Mouse (Mus musculus): ENCODE data around the gene Hcrtr1.

Gene Hcrtr1

DNA sequence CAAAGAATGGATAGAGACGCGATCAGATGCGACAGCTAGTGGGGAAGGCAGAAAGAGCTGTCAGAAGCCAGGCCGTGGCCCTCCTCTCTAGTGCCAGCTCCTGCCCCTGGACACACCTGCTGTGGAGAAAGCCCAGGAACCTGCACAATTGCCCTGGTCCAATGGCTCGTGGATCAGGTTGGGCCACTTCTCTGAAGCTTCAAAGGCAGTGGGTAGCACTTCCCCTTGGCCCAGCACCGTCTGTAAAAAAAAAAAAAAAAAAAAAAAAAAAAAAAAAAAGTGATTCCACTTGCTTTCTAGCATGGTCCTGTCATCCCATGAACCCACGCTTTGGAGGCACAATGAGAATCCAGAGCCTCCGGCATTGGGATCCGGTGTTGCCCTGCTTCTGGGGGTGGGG lies 28.7 kb upstream of the Hcrtr1 start:
- no peak for DNase-seq (ENCODE audit: low spot score)

DNA sequence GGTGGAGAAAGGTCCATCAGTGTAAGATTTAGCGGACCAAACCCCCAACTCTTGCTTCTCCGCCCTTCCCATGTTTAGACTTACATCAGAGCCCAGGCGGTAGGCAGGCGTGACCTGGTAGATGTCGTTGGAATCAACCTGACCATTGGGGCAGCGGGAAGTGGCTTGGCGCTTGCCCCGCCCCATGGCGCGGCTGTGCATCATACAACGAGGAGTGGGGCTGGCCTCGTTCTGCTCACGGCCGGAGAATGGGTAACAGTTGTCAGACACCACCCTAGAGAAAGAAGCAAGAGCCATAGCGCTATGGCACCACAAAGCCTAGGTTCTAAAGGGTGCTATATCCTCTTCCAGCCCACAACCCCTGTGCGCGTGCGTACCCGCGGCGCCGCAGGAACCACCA lies 28.2 kb upstream of the Hcrtr1 start:
- DNase-seq (ENCODE audit: low spot score), result no peak

DNA sequence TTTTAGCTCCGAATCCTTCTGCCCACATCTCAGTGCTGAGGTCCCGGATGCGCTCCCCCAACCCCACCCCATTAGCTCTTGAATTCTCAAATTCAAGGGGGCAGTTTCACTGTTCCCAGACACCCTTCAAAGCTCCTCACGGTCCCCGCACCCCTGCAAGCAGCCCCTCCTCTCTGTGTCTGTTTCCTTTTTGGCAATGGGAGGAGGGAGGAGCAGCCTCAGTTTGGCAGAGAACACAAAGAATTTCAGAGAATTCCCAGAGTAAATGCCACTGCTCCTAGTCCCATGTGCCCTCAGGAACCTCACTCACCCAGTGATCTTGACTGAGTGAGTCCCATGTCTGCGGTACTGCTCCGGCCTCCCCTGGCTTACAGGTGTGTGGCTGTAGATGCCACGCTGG lies 27.4 kb upstream of the Hcrtr1 start:
- DNase-seq (ENCODE audit: low spot score), result no peak

DNA sequence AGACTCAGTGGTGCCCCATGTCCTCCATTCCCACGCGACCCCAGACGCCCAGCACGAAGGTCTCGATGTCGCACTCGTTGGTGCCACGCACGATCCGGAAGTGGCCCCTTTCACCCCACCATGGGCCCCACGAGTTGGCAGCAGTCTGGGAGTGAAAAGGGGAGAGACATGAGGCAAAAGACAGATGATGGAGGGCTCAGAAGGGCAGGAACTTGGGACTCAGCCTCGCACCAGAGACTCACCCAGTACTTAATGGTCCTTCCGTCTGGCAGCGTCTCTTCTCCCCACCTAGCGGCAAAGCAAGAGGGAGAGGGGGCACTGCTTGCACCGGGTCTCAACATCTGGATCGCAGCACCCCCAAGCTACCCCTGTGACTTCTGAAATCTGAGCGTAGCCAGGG lies 26.9 kb upstream of the Hcrtr1 start:
- no peak for DNase-seq (ENCODE audit: low spot score)

DNA sequence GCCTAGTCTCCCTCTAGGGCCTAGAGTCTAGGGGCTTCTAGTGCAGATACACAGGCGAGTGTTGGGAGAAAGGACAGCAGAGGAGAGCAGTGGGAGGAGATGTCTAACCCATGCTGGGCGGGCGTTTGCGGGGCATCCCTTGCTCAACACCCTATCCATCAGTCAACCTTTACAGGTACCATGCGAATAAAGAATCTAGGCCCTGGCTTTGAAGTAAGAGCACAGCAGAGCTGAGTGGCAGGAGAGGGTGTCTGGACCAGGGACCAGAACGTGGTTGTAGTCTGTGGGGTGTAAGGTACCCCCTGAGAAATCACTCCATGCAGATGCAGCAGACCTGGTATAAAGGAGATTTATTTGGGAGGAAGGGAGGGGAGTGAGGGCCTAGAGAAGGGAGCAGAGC lies 25.0 kb upstream of the Hcrtr1 start:
- no peak for DNase-seq (ENCODE audit: low spot score)

DNA sequence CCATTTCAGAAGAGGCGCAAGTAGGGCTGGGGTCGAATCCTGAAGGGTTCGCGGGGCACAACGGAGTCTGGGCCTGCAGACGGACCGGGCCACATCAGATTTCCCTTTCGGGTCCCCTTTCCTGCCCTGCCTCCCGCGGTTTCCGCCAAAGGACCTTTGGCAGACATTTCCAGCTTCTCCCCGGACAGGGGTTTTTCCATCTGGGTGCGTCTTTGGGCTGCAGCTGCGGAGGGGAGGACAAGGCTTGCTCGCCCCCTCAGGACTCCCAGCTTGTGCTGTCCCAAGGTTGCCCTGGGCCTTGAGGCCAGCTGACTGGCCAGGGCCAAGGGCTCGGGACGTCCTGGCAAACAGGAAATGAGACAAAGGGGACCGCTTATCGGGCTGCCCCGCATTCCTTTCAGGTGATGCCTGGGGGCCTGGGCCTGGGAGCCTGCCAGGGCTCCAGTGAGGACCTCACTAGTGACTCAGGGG lies 24.3 kb upstream of the Hcrtr1 start:
- DNase-seq (ENCODE audit: low spot score), result no peak

DNA sequence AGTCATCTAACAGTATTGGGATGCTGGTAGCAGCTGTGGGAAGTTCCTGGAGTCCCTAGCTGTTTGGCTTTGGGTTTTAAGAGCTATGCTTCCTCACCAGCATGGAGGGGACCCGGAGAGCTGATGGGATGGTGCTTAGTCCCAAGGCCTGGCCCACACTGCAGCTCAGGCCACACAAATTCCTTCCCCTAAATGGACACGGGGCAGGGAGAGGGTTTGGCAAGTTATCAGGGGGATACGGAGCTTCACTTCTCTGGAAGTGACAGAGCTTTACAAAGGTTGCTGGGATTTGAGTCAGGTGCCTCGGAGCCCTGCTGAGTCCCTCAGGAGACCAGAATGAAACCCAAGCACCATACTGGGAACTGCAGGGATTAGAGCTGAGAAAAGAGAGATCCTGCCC lies 22.2 kb upstream of the Hcrtr1 start:
- DNase-seq (ENCODE audit: low spot score), result no peak

DNA sequence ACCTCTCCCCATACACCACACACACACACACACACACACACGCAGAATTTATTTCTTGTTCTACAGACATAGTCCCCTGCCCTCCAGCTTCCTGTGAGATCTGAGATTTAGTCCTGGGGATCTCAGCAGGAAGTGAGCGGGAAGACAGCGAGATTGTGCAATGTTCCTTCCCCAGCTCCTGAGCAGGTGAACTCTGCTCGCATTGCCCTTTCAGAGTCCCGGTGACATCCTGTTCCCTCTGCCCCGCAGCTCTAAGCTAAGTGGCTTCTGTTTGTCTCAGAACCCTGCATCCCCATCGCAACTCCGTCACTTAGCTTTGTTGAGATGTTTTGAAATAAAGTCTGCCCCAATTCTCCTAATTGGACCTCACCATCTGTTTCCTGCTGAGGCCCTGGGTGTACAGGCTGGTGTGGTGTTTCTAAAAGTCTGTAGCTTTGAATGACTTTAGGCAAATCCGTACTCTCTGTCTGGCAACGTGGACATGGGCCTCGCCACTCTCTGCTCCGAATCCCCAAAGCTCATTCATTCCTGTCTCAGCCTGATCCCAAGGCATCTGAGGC lies 17.7 kb upstream of the Hcrtr1 start:
- no peak for DNase-seq (ENCODE audit: low spot score)

DNA sequence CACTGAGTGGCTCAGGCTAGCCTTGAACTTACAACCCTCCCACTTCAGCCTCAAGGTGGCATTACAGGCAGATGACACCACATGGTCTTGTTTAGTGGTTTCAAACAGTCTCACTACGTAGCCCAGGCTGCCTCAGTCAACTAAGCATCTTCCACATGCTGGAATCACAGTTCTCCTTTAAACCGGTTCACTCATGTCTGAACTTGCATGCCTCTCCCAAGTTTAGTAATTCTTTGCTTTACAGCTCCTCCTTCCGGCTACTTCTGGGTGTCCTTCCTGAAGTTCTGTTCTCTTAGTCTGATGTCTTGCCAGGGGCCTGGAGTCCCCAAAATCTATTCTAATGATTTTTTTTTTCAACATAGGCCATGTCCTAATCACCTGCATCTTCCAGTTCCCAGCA lies 15.1 kb upstream of the Hcrtr1 start:
- DNase-seq (ENCODE audit: low spot score), result no peak

DNA sequence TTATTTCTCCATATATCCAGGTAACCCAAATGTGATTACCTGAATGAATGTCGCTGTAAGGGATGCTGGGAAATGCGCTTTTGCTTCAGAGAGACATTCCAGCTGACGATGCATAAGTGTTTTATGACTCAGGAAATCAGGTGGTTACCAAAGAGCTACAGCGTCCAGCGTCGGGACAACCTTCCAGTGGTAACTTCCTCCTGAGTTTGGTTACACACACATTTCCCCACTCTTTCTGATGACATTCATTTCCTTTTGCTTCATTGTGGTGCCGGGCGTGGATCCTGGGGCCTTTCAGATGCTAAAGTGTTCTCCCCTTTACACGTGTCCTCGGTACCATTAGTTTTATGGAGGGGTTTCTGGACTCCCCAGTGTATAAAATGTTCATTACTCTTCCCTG lies 9.2 kb upstream of the Hcrtr1 start:
- DNase-seq (ENCODE audit: low spot score), result no peak

DNA sequence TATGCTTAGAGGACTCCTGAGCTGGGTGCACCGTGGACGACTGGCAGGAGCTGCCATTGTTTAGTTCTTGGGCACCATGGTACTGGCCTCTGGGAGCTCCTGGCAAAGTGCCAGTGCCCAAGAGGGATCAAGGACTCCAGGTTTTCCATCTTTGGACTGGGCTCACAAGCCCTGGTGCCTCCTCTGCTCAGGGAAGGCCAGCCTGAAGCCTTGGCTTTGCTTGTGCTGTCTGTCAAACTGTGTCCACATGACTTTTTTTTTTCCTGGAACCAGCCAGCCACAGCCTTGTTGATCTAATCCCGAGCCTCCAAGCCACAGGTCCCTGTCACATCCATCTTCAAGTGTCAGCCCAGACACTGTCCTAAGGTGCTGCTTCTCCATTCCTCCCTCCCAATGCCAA lies 2.6 kb upstream of the Hcrtr1 start:
- DNase-seq (ENCODE audit: low spot score), result no peak

DNA sequence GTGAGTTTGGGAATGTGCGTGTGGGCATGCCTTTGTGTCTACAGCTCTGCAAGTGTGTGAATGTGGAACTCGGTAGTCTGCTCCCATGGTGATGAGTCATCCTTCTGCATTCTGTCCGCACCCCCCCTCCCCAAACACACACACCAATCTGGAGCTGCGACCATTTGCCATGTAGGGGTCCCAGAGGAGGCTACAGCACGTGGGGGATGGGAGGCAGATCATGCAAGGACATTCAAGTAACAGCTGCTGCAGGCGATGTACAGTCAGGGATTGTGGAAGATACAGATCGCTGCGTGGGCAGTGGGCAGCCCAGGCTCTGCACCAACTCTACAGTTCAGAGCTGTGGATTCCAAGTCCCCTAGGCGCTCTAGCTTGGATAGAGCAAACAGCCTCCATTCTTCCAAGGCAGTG lies 1.8 kb upstream of the Hcrtr1 start:
- DNase-seq (ENCODE audit: low spot score), result no peak

DNA sequence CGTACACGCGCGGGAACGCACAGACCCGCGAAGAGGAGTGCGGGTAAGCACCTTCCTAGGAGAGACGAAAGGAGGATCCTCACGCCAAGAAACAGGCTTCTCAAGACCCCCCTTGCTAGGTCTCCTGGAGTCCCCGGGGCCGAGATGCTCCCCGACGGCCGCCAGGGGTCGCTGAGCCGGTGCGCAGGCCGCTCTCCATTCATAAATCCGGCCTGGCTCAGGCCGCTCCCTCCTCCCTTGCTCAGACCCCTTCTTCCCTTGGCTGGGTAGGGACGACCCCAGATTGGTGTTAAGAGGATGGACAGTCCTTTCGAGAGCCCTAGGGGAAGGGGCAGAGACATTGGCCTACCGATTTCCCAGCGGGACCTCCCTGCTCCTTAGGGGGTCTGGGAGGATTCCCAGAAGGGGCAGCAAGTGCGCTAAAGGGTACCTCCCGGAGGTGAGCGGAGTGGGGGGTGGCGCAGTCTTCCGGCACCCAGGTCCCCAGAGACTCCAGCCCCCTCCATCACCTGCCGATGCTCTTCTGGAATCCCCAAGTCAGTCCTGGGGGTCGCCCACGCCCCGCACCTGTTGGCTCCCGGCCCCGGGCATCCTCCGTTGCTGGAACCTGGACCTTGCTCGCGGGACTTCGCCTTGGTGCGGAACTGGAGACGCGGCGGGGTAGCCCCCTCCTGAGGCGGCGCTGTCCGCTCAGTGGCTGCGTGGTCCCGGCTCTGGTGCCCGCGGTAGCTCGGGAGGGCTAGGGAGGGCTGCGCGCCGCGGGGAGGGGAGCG lies 532 bp downstream of the Hcrtr1 start:
- peak; percentile 12 for DNase-seq (ENCODE audit: low spot score)

DNA sequence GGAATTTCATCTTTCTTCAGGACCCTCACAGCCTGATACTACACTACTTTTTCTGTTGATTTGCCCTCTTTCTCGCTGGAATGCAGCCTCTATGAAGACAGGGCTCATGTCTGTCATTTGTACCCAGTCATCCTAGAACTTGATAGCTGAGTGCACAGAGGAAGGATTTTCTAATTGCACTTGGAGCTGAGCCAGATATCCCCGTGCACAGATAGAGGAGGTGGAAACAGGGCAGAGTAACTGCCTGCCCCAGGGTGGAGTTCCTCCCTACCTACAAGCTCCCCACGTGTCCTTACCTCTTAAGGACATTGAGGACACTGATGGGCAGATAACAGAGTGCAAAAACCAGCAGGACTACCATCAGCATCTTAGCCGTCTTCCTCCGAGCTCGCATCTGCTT lies 5.8 kb downstream of the Hcrtr1 start:
- DNase-seq (ENCODE audit: low spot score), result no peak

DNA sequence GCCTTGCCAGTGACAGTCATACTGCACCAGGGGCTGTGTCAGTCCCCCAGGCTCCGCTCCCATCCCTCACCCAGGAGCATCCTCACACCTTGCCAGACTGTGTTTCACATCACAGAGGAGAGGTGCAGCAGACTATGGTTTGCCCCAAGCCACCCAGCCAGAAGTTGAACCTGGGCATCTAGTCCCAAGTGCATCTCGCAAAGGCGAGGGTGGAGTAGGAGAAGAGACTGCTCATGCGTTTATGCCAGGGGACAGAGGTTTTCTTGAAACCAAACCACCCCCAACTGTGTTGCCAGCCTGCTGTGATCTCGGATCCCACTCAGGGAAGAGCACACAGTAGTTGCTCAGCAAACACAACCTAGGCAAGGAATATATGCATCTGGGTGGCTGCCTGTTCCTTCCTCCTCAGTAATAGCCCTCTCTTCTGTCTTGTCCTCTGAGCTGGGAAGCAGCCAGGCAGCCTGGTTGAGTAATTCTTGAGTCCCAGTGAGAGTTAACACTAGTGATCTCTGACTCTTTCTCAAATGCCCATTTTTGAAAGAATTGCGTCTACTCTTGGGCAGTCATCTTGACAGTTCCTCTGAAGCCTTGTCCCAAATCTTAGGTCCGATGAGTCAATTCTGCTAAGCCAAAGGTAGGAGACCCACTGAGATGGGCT lies 7.6 kb downstream of the Hcrtr1 start:
- DNase-seq (ENCODE audit: low spot score), result no peak

DNA sequence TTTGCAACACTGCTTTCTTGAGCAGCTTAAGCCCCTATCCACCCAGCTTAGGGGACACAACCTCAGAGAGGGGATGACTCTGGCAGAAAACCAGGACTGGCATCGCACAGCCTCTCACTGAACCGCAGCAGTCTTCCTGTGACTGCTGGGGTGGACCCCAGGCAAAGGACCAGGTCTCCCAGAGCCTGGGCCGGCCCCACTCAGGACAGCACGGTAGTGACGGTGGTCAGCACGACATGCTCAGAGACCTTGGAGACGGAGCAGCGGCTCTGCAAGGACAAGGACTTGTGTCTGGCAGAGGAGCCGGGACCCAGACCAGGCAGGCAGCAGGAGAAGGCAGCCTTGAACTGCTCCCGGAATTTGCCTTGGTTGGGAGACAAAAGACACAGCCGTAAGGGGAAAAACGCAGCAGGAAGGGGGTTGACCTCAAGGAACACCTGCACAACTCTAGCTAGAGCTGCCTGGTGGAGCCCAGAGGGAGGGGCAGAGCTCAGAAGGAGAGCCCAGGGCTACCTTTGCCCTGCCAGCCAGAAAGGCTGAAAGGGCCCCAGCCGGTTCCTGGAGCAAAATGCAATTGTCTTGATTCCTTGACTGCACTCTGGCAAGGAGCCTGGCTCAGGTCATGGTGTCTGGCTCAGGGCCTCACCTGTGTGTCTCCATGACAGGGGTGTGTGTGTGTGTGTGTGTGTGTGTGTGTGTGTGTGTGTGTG lies 8.4 kb downstream of the Hcrtr1 start:
- no peak for DNase-seq (ENCODE audit: low spot score)

DNA sequence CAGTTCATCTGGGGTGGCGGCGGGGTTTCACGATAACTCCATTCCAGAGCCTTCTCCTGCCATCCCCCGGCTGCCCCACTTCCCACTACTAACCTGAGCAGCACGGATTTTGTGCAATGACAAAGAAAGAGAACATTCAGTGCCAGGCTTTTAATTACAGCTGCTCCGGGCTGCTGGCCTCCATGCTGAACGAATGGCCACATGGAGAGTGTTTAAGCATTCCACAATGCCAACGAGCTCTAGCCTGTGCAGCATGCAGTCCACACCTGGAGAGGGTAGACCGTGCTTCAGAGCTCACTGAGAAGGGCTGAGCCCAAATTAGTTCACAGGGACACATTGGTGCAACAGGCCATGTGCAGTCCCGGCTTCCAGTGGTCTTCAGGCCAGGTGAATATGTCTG lies 9.1 kb downstream of the Hcrtr1 start:
- DNase-seq (ENCODE audit: low spot score), result no peak

DNA sequence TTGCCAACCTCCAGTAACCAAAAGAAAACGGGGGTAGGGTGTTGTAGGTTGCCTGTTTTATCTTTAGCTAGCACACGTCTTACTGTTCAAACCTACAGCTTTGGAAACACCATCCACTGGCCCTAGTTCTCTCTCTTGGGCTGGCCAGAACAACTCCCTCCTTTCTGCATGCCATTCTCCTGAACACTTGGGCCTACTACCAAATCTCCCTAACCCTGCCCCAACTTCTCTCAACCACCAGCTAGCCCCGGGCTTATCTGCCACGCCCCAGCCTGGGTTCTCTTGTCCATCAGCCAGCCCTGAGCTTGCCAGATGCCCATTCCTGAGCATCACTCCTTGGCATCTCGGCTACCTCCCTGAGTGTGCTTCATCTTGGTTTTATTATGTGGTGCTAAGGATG lies 10.3 kb downstream of the Hcrtr1 start:
- DNase-seq (ENCODE audit: low spot score), result no peak

DNA sequence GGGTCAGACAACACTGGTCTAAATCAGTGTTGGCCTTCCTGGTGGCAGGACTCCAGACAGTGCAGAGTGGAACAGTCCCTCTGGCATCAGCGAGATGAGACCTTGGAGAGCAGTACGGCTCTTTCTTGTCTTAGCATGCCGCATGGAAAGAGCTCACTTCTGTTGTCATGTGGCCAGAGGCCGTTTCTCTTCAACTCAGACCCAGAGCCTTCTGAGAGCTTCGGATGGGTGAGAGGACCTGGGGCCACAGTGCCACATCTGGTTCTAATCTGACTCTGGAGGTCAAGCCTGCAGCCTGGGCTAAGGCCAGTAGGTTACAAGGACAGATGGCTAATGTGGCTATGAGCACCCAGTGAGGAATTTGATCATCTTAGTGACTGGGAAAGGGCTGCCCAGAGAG lies 13.2 kb downstream of the Hcrtr1 start:
- DNase-seq (ENCODE audit: low spot score), result no peak

DNA sequence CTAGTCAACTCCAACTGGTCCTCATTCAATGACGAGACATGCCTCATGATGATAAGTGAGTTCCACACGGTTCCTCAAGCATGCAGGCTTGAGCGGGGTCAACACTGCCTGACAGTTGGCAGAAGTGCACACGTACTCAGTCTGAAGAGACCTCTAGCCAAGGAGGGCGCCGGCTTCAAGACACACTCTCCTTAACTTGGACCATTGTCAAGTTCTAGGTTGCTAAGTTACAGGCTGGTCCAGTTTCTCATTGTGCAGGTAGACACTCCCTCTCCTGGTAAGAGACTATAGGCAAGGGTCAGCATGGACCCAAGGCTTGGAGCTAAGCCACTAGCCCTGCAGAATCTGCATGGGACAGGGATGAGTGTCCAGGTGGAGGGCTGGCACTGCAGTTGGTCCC lies 14.0 kb downstream of the Hcrtr1 start:
- no peak for DNase-seq (ENCODE audit: low spot score)

DNA sequence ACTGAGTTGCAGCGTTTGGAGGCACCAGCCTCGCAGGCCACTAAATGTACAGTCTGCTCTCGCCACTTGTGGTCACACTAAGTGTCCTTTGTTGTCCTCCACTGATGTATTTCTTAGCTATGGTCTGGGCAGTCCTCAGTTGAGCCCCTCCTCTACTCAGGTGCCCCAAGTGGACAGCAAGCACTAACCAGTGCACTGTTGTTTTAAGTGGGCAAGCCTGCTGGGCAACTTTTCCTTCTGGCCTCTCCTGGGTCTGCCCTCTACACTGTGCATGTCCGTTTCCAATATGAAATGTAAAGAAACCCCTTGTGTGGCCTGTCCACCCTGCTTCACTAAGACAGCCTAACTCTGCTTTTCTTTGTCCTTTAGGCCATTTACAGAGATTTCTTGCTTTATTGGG lies 15.0 kb downstream of the Hcrtr1 start:
- no peak for DNase-seq (ENCODE audit: low spot score)

DNA sequence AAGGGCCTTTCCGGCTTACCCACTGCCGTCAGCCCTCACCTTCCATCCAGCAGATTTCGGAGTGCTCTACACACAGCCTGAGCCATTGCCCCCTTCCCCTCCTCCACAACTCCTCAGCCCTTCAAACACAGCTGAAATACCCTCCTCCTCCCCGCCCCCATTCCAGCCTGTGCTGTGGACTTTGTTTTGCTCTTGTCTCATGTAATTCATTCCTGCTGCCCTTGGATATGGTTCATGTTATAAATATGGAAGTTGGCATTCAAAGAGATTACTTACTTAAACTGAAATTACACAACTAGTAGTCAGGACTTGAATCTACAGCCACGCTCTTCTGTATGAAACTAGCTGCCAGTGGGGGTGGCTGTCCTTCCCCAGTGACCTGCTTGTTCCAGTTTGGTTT lies 16.1 kb downstream of the Hcrtr1 start:
- DNase-seq (ENCODE audit: low spot score), result no peak

DNA sequence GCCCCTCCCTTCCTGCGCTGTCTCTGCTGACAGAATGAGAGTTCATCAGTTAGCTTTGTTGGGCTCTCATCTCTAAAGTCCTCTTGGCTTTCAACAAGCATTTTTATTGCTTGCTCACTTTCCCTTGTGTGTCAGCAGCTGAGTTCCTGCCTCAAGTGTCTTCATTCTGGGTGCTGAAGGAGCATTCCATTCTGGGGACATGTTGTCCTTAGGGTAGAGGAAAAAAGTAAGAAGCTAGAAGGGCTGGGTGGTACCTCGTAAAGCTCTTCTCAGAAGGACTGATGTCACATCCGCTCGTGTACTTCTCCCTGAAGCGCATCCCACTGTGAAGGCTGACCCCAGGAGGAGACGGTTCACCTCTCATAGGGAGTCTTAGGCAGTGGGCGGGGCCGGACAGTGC lies 17.6 kb downstream of the Hcrtr1 start:
- DNase-seq (ENCODE audit: low spot score), result no peak

All from T-cell, adult 2 months (primary cell).